Mouse (Mus musculus) urinary bladder, adult 18-20 months (tissue): ENCODE results near the gene Ilf3.

ENCODE experiments used
- DNase-seq, 2 experiments: peaks; one replicate each; pipeline ENCODE4 v3.0.0; 2022; ENCODE audit warnings: low spot score in 2 of 2, mixed read lengths in 2 of 2

The Ilf3 gene

GRCm38 (mm10) chr9:21340411-21340810 is 27.3 kb upstream of the Ilf3 start:
- peak in 1 of 2 experiments; percentile 35 for DNase-seq

- no peak for DNase-seq
Measured at GRCm38 (mm10) chr9:21346627-21347365, 20.9 kb upstream of the Ilf3 start.

DNA sequence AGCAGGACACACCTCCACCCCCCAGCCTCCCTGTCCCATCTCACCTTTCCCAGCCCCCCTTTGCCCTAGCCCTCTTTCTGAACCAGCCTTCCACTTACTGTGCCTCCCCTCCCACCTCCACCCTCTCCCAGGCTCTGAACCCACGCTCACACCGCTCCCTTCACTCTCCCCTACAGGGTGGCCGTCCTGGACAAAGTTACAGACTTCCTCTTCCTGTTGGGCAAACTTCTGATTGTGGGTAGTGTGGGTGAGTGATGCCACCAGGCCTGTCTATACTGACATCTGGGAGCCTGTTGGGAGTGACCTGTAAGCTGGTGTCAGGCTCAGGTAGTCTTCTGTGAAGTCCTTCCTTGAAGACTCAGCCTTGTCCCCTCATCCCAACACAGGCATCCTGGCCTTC is 19.5 kb upstream of the Ilf3 start:
- no peak for DNase-seq

DNA sequence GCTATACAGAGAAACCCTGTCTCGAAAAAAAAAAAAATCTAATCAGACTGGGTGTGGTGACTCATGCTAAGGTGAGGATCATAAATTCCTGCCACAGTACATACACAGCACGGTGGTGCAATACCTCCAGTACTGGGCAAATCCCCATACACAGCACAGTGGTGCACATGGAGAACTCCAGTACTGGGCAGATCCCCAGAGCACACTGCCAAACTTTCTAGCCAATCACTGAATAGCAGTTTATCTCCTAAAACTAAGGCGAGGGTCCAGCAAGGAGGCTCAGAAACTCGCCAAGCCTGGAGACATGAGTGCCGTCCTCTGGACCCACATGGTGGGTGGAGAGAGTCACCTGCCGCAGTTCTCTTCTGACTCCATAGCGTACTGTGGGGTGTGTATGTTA is 16.5 kb upstream of the Ilf3 start:
- DNase-seq: no peak

DNA sequence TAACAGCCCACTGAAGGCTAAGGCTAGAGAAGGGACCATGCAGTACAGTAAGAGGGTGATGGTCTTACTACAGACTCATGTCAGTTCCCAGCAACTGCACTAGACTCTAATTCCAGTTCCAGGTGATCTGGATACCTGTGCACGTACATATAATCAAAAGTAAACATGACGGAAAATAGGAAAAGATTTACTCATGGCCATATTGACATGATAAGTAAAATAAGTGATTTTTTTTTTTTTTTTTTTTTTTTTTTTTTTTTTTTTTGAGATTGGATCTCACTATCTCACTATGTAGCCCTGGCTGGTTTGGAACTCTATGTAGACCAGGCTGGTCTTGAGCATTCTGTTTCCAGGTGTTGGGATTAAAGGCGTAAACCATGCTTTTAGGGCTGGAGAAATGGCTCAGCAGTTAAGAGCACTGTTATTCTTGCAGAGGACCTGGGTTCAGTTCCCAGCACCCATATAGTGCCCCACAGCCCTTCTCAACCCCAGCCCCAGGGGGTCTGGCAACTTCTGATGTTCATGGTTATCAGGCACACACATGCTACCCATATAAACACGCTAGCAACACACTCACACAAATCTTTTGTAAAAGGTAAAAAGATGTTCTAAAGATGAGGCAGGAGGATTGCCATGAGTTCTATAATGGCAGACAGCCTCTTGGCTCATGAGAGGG is 15.8 kb upstream of the Ilf3 start:
- DNase-seq: no peak

DNA sequence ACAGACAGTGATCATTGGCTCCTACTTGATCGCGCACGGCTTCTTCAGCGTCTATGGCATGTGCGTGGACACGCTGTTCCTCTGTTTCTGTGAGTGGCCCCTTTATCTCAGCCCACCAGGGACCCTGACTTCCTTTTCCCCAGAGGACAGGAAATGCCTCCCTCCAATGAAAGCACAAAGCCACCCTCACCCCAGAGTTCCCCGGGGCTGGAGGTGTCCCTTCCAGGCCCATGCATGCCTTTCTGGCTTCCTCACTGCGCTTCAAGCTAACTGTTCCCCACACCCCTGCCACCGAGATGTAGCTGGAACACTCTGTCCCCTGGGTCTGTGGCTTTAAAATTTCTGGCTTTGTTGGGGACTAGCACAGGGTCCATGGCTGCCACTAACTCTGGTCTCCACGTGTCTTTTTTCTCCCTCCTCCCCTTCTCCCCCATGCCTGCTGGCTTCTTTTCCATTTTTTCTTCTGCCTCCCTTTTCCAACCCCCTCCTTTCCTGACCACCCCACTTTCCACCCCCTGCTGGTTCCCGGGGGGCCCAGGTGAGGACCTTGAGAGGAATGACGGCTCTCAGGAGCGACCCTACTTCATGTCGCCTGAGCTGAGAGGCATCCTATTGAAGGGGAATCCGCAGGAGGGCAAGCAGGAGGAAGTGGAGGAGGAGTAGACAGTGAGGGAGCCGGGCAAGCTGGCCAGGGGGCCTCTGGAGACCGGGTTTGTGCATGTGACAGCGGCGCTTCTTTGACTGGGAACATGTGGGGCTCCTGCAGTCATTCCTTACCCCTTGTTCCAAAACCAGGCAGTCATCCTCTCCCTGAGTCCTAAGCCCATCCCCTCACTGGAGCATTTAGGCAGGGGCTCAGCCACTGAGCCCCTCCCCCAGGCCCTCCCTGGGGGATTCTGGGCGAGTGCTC is 15.0 kb upstream of the Ilf3 start:
- DNase-seq: no peak

DNA sequence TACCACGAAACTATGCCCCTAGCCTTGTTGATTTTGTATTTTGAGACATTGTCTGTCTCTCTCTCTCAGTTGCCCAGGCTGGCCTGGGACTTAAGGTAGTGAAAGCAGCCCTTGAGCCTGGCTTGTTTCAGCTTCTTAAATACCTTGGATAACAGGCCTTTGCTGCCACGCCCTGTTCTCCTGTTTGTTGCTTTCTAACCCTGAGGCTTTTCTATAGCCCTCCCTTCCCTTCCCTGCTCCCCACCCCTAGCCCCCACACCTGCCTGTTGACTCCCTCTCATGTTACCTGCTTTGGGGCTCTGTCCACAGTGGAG is 14.3 kb upstream of the Ilf3 start:
- DNase-seq: no peak

DNA sequence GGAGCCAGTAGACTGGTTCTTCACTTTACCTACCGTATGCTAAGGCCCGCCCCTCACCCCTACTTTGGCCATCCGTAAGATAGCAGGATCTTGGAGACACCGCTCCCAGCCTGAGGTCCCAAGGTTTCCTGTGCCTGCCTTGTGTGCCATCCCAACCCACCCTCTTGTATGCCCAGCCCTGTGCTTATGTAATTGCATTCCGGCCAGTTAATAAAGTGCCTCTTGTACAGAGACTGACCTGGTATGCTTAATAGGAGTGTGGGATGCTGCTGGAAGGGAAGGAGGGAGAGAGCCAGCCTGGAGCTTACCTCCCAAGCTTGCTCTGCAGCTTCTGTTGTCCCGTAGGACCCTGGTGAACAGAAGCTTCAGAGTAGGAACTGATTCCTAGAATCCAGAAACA is 12.9 kb upstream of the Ilf3 start:
- no peak for DNase-seq

- no peak for DNase-seq
Measured at GRCm38 (mm10) chr9:21356981-21357718, 10.5 kb upstream of the Ilf3 start.

GRCm38 (mm10) chr9:21366541-21367220 is 990 bp upstream of the Ilf3 start:
- DNase-seq: peak in 1 of 2 experiments; percentile 53

DNA sequence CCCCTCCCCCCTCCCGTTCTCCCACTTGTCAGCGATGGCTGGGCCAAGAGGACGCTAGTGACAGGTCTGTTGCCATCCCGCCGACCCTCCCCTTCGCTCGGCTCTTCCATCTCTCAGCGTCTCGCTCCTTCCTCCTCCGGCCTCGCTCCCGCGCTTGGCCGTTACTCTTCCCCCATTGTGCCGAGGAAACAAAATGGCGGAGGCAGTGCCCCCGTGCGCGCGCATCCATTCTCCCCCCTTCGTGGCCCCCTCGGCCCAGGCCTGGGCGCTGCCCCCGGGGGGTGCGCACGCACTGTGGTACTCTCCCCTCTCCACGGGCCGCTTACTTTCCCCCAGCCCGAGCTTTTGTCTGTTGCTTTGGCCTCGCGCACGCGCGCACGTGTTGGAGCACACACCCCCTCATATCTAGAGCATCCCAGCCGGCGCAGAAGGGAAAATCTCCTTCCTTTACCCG is 487 bp downstream of the Ilf3 start:
- peak; percentile 40 to 70 for DNase-seq

DNA sequence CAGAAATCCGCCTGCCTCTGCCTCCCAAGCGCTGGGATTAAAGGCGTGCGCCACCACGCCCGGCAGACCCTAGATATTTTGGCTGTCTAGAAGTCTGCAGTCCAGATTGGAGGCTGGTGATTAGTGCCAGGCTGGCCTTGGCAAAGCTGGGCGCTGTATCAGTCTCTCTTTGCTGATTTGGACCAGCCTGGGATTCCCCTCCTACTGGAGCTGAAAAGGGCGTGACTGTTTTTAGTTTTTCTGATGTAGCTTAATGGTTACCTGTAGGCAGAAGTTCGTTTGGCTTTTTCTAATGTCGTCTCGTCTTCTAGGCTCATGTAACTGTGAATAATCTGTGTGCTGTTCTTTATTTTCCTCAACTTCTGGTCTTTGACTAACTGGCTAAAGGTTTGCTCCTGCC is 1.4 kb downstream of the Ilf3 start:
- no peak for DNase-seq

DNA sequence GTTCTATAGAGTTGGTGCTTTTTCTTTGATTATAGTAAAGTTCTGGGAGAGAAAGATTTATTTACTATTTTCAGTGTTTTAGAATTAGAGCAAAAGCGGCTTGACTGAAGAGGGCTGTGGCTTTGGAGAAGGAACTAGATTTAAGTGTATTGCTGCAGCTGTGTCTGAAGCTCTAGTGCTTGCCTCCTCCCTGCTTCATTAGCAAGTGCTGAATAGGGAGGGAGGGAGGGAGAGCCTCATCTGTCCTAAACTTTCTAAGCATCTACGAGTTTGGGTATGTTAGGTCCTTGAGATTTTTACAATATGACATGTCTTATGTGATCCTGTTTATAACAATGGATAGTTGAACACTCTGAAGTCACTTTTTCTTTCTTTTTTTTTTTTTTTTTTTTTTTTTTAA is 3.2 kb downstream of the Ilf3 start:
- DNase-seq: no peak

DNA sequence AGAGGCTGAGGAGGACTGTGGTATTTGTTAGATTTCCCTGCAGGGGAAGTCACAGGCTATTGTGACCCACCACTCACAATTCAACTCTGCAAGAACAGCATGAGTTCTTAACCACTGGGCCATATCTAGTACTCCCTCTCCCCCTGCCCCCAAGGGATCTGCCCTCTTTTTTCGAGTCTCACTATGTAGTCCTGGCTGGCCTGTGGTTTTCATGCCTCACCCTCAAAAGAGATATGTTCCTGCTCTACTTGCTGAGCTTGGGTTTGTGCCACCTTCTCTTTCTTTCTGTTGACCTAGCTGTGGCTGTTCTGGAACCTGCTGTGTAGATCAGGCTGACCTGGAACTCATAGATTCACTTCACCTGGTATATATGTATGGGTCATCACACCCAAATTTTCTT is 4.8 kb downstream of the Ilf3 start:
- DNase-seq: no peak

GRCm38 (mm10) chr9:21379195-21379594 is 11.5 kb downstream of the Ilf3 start:
- DNase-seq: no peak

GRCm38 (mm10) chr9:21380868-21381267 is 13.2 kb downstream of the Ilf3 start:
- DNase-seq: no peak

DNA sequence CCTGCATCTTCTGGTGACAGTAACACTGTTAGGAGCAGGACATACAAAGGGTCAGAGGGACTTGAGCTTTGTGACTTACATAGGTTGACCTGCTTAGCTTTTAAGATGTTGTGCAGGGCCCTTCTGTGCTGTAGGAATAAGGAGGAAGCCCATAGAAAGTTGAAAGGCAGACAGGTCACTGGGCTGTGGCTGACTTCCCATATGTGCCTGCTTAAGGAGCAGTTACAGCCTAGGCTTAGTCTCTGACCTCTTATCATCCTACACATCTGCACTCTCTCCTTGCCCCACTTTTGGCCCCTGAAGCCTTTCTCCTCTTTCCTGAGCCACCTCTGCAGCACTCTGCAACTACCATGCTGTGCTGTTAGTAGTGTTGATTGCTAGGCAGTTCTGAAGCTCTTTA is 16.3 kb downstream of the Ilf3 start:
- DNase-seq: no peak

GRCm38 (mm10) chr9:21392646-21393175 is 25.0 kb downstream of the Ilf3 start:
- DNase-seq: no peak

GRCm38 (mm10) chr9:21395692-21396091 is 28.0 kb downstream of the Ilf3 start:
- no peak for DNase-seq

GRCm38 (mm10) chr9:21397170-21397569 is 29.5 kb downstream of the Ilf3 start:
- DNase-seq: no peak

GRCm38 (mm10) chr9:21401042-21401441 is 33.4 kb downstream of the Ilf3 start:
- DNase-seq: no peak
